Mouse (Mus musculus) embryonic facial prominence, embryonic 10.5 days (tissue): Measurements from ENCODE around the gene Sycp2l. TPM values are rescaled to one million over a fixed set of nuclear protein-coding genes. Genes with fewer than 3 reads are reported as not detected.
A peak's percentile ranks its signal among the peaks of the same experiment; 100 is the strongest.

ENCODE experiments used
- DNase-seq: peaks from one replicate; pipeline ENCODE4 v3.0.0-alpha.2; 2017; ENCODE audit warnings: low spot score
- H3K27ac ChIP-seq: fragments of 300-500 bp; sonication (generic); replicated peaks from 2 replicates; pipeline ENCODE4 v1.5.1; 2016; ENCODE audit warnings: mild to moderate bottlenecking
- H3K27me3 ChIP-seq: fragments of 300-500 bp; sonication (generic); replicated peaks from 2 replicates; pipeline ENCODE4 v1.6.1; 2016; ENCODE audit warnings: low read depth, mild to moderate bottlenecking; ENCODE audit not compliant: poor library complexity, severe bottlenecking
- H3K36me3 ChIP-seq: fragments of 300-500 bp; sonication (generic); replicated peaks from 2 replicates; pipeline ENCODE4 v1.6.1; 2016; ENCODE audit warnings: mild to moderate bottlenecking, moderate library complexity
- H3K4me1 ChIP-seq: fragments of 300-500 bp; sonication (generic); 2 replicates; pipeline ENCODE4 v1.6.1; 2016
- H3K4me3 ChIP-seq: fragments of 300-500 bp; sonication (generic); 2 replicates; pipeline ENCODE4 v1.5.1; 2016; ENCODE audit warnings: mild to moderate bottlenecking, moderate library complexity
- H3K9me3 ChIP-seq: fragments of 300-500 bp; sonication (generic); 2 replicates; pipeline ENCODE4 v1.6.1; 2016; ENCODE audit warnings: mild to moderate bottlenecking
- WGBS: fragments of 180-500 bp; shearing (Covaris S2); methylation state at CpG from one replicate; pipeline ENCODE4 v1.1.7; 2016; 5-methylcytosine and 5-hydroxymethylcytosine counted together
- polyA plus RNA-seq: library from polyadenylated mRNA; unstranded; fragments of >200 nt; fragmentation: Nextera tagmentation; extraction: Ambion mirVana; gene quantifications from 2 replicates; pipeline ENCODE4 v1.2.1, GENCODE M21; 2016

Gene Sycp2l
- polyA plus RNA-seq, 1 experiment from 2014 or later, result 0.12 TPM

GRCm38 (mm10) chr13:41215669-41216068, 101.6 kb downstream of the Sycp2l start:
- 90% methylated on average over 6 of the region's 6 CpGs for WGBS
- DNase-seq, result no peak
- Histone ChIP-seq H3K36me3 (no peaks in the 10 kb centered on the region), H3K27me3 (no peaks in the 10 kb centered on the region), H3K4me1 (peaks cover 26% of the 10 kb centered on the region), H3K9me3 (peaks cover 3% of the 10 kb centered on the region; the same call in 1 of the 2 replicates), H3K4me3 (no peak overlapping the region), H3K27ac (no peak overlapping the region)

DNA sequence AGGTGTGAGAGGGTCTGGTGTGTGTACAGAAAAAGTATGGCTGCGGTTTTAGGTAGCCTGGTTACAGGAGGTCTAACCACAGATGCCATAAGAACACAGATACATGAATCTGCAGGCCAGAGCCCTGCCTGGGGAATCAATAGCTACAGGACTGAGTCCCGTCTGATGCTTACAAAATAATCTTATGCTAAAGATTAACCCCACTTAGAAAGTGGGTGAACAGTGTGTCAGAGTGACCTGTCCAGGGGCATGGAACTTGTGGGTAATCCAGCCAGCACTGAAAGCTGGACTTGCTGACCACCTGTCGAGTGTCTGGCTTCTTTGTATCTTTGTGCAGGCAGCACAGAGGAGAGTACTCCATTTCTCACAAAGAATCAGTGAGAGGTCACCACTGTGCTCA, 102.1 kb downstream of the Sycp2l start:
- WGBS, result 82% methylated on average over 3 of the region's 3 CpGs

GRCm38 (mm10) chr13:41219056-41219455, 104.9 kb downstream of the Sycp2l start:
- no peaks in the 10 kb centered on the region for H3K36me3 ChIP-seq
- H3K27me3 ChIP-seq, result no peaks in the 10 kb centered on the region
- H3K9me3 ChIP-seq, result peaks cover 26% of the 10 kb centered on the region
- 53% methylated on average over 1 of the region's 1 CpGs for WGBS
- H3K27ac ChIP-seq, result no peak overlapping the region
- peak overlapping the region; percentile 76 for H3K4me3 ChIP-seq
- no peak for DNase-seq
- peaks cover 15% of the 10 kb centered on the region for H3K4me1 ChIP-seq

More for the DNA sequence above, 102.1 kb downstream of the Sycp2l start:
- Histone ChIP-seq H3K27me3 (no peaks in the 10 kb centered on the region), H3K27ac (no peak overlapping the region), H3K9me3 (peaks cover 7% of the 10 kb centered on the region), H3K36me3 (no peaks in the 10 kb centered on the region), H3K4me1 (peaks cover 26% of the 10 kb centered on the region), H3K4me3 (no peak overlapping the region)
- DNase-seq, result no peak

GRCm38 (mm10) chr13:41219687-41220303, 105.7 kb downstream of the Sycp2l start:
- no peak for DNase-seq
- Histone ChIP-seq H3K4me3 (peak overlapping the region; percentile 76), H3K27me3 (no peaks in the 10 kb centered on the region), H3K36me3 (no peaks in the 10 kb centered on the region), H3K27ac (peak overlapping the region; percentile 87), H3K9me3 (peaks cover 26% of the 10 kb centered on the region), H3K4me1 (peaks cover 15% of the 10 kb centered on the region)
- WGBS, result 4% methylated on average over 39 of the region's 39 CpGs

DNA sequence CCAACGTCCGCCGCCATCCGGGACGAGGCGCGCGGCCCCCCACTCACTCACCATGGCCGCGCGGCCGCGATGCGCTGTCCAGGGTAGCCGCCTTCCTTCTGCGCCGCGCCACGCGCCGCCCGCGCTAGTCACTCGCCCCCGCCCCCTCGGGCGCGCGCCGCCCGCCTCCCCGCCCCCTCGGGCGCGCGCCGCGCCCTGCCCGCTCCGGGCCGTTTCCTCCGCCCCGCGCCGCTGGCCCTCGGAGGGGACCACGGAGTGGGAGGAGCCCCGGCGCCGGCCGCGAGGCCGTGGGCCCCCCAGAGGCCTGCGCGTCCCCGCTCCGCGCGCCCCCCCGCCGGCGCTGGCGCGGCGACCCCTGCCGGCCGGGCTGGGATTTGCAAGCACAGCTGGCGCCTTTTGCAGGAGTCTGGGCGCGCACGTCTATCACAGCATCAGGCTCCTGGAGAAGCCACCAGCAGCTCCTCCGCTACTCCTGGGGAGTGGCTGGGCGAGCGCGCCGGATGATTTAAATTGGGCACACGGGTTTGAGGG, 106.3 kb downstream of the Sycp2l start, which contains the start of gene Elovl2:
Gene Elovl2 (minus strand): TSS at position 102 of the 531 bp plus-strand sequence.
- Histone ChIP-seq H3K4me3 (peak within 1 kb of the TSS; percentile 76), H3K27ac (peak within 1 kb of the TSS; percentile 87), H3K4me1 (peaks cover 15% of the 10 kb centered on the region), H3K27me3 (no peaks in the 10 kb centered on the region), H3K36me3 (no peaks in the 10 kb centered on the region), H3K9me3 (peaks cover 26% of the 10 kb centered on the region)
- WGBS, result under 1% methylated on average over 77 of the region's 77 CpGs
- DNase-seq, result peak; percentile 91

Other genes starting within 250 kb of the Sycp2l start
- gene Pak1ip1, start 113.3 kb upstream of the Sycp2l start, polyA plus RNA-seq, result 65.7 and 71.1 TPM in 2 replicates
- gene Tmem14c, start 98.0 kb upstream of the Sycp2l start, polyA plus RNA-seq, result 195 and 202 TPM in 2 replicates
- gene Mak, start 34.6 kb upstream of the Sycp2l start, polyA plus RNA-seq, result 0.94 and 0.95 TPM in 2 replicates
- gene Gcm2, start 3.3 kb upstream of the Sycp2l start, polyA plus RNA-seq, result 0.06 TPM in 1 of 2 replicates, not detected in the other
- gene Elovl2, start 106.1 kb downstream of the Sycp2l start, polyA plus RNA-seq, result 27.5 and 34.1 TPM in 2 replicates
- 11.3 and 12.1 TPM in 2 replicates for gene Smim13, start 135.5 kb downstream of the Sycp2l start, polyA plus RNA-seq
- gene Gm17364, start 159.7 kb downstream of the Sycp2l start, polyA plus RNA-seq, result not detected in 2 replicates